Mouse (Mus musculus): ENCODE results near the gene Afg1l. TPM values are rescaled to one million over a fixed set of nuclear protein-coding genes. Genes with fewer than 3 reads are reported as not detected.

The Afg1l gene
- polyA plus RNA-seq, 1 experiment from 2014 or later: 9.4 TPM

GRCm38 (mm10) chr10:42514125-42514524, 35.8 kb upstream of the Afg1l start:
- Histone ChIP-seq H3K27me3 (replicated peaks; ENCODE audit: control insufficient read depth, insufficient read depth, low read length) (no peaks in the 10 kb centered on the region), H3K4me3 (ENCODE audit: low read depth, low read length) (no peak overlapping the region), H3K9me3 (ENCODE audit: control insufficient read depth) (no peaks in the 10 kb centered on the region), H3K36me3 (ENCODE audit: control insufficient read depth, insufficient read depth) (no peaks in the 10 kb centered on the region), H3K4me2 (replicated peaks; ENCODE audit: low read depth) (no peak overlapping the region), H3K9ac (ENCODE audit: low read depth, low read length) (no peak overlapping the region), H3K27ac (ENCODE audit: low read depth, low read length) (no peak overlapping the region), H3K4me1 (replicated peaks; ENCODE audit: control insufficient read depth, insufficient read depth, low read length) (no peaks in the 10 kb centered on the region)
- peak; percentile 45 for TF ChIP-seq CTCF (IDR thresholded peaks at IDR 0.05; ENCODE audit: low read depth)
- ATAC-seq: no peak

- H3K4me1 ChIP-seq (replicated peaks; ENCODE audit: control insufficient read depth, insufficient read depth, low read length): no peaks in the 10 kb centered on the region
- TF ChIP-seq CTCF (IDR thresholded peaks at IDR 0.05; ENCODE audit: low read depth): no peak
- no peak overlapping the region for H3K9ac ChIP-seq (ENCODE audit: low read depth, low read length)
- H3K4me2 ChIP-seq (replicated peaks; ENCODE audit: low read depth): no peak overlapping the region
- no peak overlapping the region for H3K27ac ChIP-seq (ENCODE audit: low read depth, low read length)
- 89% methylated on average over 6 of the region's 6 CpGs for WGBS
- no peaks in the 10 kb centered on the region for H3K9me3 ChIP-seq (ENCODE audit: control insufficient read depth)
- no peak overlapping the region for H3K4me3 ChIP-seq (ENCODE audit: low read depth, low read length)
- 0 out of 2 replicates have a peak, but pooled peaks cover 6% of the 10 kb centered on the region for H3K36me3 ChIP-seq (ENCODE audit: control insufficient read depth, insufficient read depth)
- ATAC-seq: no peak
- no peaks in the 10 kb centered on the region for H3K27me3 ChIP-seq (replicated peaks; ENCODE audit: control insufficient read depth, insufficient read depth, low read length)
These were observed 33.1 kb upstream of the Afg1l start for GRCm38 (mm10) chr10:42511184-42512135.

GRCm38 (mm10) chr10:42510141-42510540, 31.8 kb upstream of the Afg1l start:
- Histone ChIP-seq H3K27ac (ENCODE audit: low read depth, low read length) (no peak overlapping the region), H3K9me3 (ENCODE audit: control insufficient read depth) (no peaks in the 10 kb centered on the region), H3K4me2 (replicated peaks; ENCODE audit: low read depth) (no peak overlapping the region), H3K9ac (ENCODE audit: low read depth, low read length) (no peak overlapping the region), H3K4me1 (replicated peaks; ENCODE audit: control insufficient read depth, insufficient read depth, low read length) (no peaks in the 10 kb centered on the region), H3K27me3 (replicated peaks; ENCODE audit: control insufficient read depth, insufficient read depth, low read length) (no peaks in the 10 kb centered on the region), H3K36me3 (ENCODE audit: control insufficient read depth, insufficient read depth) (0 out of 2 replicates have a peak, but pooled peaks cover 6% of the 10 kb centered on the region), H3K4me3 (ENCODE audit: low read depth, low read length) (no peak overlapping the region)
- no peak for ATAC-seq
- WGBS: 72% methylated on average over 6 of the region's 6 CpGs
- TF ChIP-seq CTCF (IDR thresholded peaks at IDR 0.05; ENCODE audit: low read depth): peak; percentile 50

- Histone ChIP-seq H3K27ac (ENCODE audit: low read depth, low read length) (no peak overlapping the region), H3K4me3 (ENCODE audit: low read depth, low read length) (no peak overlapping the region), H3K4me2 (replicated peaks; ENCODE audit: low read depth) (peak overlapping the region; percentile 76), H3K4me1 (replicated peaks; ENCODE audit: control insufficient read depth, insufficient read depth, low read length) (no peaks in the 10 kb centered on the region), H3K36me3 (ENCODE audit: control insufficient read depth, insufficient read depth) (0 out of 2 replicates have a peak, but pooled peaks cover 6% of the 10 kb centered on the region), H3K9ac (ENCODE audit: low read depth, low read length) (no peak overlapping the region), H3K9me3 (ENCODE audit: control insufficient read depth) (no peaks in the 10 kb centered on the region), H3K27me3 (replicated peaks; ENCODE audit: control insufficient read depth, insufficient read depth, low read length) (no peaks in the 10 kb centered on the region)
- ATAC-seq: no peak
- peak; percentile 47 for TF ChIP-seq CTCF (IDR thresholded peaks at IDR 0.05; ENCODE audit: low read depth)
- 75% methylated on average over 10 of the region's 10 CpGs for WGBS
These were observed 25.8 kb upstream of the Afg1l start for GRCm38 (mm10) chr10:42504096-42504710.

GRCm38 (mm10) chr10:42502349-42503111, 24.2 kb upstream of the Afg1l start:
- ATAC-seq: peak; percentile 27
- H3K36me3 ChIP-seq (ENCODE audit: control insufficient read depth, insufficient read depth): no peaks in the 10 kb centered on the region
- H3K4me2 ChIP-seq (replicated peaks; ENCODE audit: low read depth): peak overlapping the region; percentile 76
- WGBS: under 1% methylated on average over 54 of the region's 55 CpGs
- H3K9me3 ChIP-seq (ENCODE audit: control insufficient read depth): no peaks in the 10 kb centered on the region
- H3K27ac ChIP-seq (ENCODE audit: low read depth, low read length): peak overlapping the region; percentile 98
- peak overlapping the region; percentile 79 for H3K4me3 ChIP-seq (ENCODE audit: low read depth, low read length)
- 0 out of 2 replicates have a peak, but pooled peaks have one; percentile 4 for TF ChIP-seq CTCF (IDR thresholded peaks at IDR 0.05; ENCODE audit: low read depth)
- peak overlapping the region; percentile 92 for H3K9ac ChIP-seq (ENCODE audit: low read depth, low read length)
- no peaks in the 10 kb centered on the region for H3K27me3 ChIP-seq (replicated peaks; ENCODE audit: control insufficient read depth, insufficient read depth, low read length)
- H3K4me1 ChIP-seq (replicated peaks; ENCODE audit: control insufficient read depth, insufficient read depth, low read length): no peaks in the 10 kb centered on the region
